Mouse (Mus musculus) retina, adult 2 months (tissue): ENCODE measurements around the gene Snx14.
"Not testable (repeated sequence)": the region's sequence is repeated elsewhere in the genome, so short reads cannot be mapped to it uniquely, and the experiment has no call there.

ENCODE experiments used
- DNase-seq: peaks from one replicate; pipeline ENCODE4 v3.0.0-alpha.2; 2012; ENCODE audit warnings: low read depth, low spot score

Gene Snx14

DNA sequence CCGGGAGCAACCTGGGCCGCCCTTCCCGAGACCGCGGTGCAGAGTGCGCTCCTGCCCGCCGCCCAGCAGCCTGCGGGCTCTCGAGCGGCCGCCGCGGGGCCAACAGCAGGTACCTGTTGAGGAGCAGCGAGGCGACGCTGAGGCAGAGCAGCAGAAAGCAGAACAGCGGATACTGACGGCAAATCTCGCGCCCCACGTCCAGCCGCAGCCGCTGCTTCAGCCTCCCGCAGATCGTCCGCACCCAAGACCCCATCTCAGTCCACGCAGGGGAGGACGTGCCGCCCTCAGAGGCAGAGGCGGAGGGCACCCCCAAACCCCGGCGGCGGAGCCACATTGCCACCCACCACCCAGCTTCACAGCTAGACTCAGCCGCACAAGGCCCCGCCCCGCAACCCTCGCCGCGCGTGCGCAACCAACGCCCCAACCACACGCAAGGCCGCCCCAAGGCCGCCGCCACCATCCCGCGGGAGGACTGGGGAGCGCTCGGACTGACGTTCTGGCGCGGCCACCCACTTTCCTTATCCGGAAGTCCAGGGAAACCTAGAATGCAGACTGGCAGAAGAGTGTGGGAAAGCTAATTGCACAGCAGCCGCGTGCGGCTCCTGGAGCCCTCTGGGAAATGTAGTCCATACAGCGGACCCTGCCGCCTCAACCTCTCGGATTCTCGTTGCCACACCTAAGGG, at the start of gene Snx14:
Gene Snx14 (minus strand): TSS at position 404 of the 683 bp plus-strand sequence.
- peak; percentile 79 for DNase-seq

DNA sequence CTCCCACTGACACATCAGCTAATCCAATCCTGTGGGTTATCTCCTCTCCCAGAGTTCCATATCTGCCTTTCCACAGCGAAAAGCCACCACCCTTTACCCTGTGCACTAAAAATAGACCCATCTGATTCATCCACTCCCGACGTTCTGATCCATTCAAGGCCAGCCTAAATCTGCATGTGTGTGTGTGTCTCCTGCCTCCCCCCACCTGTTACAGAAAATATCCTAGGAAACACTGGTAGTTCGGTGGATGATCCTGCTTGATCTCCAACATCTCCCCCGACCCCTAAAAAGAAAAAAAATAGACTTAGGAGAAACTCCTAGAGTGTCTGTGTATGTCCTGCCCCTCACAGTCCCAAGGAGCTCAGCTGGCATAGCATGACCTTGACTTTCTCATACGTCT, 45.8 kb upstream of the Snx14 start:
- DNase-seq = no peak

DNA sequence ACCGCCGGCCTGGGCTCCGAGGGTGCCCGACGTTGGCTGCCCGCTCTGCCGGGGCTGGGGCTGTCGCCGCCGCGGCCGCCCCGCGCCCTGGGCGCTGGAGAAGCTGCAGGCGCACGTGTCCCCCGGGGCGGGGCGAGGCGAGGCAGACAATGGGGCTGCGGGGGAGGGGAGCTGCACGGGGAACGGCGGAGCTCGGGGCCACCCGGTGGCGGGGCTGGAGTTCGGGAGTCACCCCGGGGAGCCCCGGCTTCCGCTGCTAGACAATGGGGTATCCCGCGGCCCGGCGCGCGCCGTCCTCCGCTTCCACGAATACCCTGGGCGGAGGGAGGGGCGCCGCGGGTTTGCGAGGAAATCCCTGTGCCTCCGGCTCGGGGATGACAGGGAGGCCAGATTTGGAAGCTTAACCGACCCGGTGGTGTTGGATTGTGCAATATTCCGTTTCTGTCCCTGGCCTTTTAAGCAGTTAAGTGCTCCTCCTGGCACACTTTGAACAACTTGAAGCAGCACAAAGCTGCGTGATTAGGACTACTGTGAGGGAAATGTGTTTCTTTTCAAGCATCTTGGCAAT, 44.2 kb upstream of the Snx14 start:
- peak; percentile 50 for DNase-seq

DNA sequence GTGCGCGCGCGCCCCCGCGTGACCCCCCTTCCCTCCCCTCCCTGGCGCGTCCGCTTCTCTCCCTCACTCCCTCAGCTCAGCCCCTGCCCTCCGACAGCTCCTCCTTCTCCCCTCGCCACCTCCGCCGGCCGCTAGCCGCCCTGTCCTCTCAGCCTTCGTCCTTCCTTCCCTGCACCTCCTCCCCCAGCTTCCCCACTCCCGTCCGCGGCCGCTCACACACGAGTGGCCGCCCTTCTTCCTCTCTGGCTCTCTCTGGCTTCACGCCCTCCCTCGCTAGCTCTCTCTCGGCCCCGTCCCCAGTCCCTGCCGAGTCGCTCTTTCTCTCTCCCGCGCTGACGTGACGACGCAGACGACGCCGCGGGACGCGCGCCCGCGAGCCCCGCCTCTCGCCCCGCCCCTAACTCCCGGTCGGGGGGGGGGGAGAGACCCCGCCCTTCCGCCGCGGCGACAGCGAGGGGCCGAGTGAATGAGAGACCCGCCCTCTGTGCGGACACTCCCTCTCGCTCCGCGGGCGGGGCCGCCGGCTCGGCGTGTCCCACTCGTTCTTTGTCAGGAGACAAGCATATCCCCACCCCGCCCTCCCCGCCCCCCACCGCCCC, 43.6 kb upstream of the Snx14 start, which contains the start of gene Syncrip:
Gene Syncrip (minus strand): TSS at position 345 of the 599 bp plus-strand sequence.
- peak; percentile 88 for DNase-seq

DNA sequence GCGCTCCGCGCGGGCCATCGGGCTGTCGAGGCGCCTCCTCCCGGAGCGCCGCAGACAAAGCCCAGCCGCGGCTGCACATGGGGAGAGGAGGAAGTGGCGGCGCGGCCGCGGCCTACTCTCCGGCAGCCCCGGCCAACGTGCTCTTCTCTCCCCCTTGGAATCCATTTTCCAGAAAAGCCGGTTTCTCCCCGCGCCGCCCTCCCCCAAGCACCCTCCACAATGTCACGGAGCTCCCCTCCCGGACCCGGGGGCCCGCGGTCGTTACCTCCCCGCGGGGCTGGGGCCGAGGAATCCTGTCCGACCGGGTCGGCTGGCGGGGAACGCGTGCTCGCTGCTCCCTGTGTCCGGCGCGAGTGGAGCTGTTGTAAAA, 43.0 kb upstream of the Snx14 start:
- no peak for DNase-seq

DNA sequence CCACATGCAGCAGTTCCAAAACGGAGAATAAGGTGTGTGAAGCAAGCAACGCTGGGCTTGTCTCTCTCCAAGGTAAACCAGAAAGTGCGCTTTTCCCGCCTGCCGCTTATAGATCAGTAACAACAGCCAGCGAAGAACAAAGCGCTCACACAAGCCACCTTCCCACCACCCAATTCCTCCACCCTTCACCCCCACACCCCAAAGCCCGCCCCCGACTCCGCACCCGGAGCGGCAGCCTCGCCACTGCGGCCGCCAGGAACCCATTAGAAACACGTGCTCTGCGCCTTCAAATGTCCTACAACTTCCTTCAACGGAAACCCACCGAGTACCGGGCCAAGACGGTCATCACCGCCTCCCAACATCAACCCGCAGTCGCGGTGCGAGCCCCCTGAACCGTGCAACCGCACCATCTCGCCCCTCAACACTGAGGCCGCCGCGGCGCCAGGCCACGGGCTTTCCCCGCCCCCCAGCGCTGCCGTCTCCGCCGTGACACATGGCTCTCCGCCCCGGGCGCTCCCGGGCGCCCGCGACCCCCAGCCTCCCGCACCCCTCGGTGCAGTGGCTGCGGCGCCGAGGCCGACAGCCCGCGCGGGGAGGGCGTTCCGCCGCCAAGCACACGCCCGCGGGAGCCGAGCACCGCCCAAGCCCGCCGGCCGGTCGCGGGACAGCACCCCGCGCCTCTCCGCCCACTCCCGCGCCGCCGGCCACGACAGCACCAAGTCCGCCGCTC, 42.5 kb upstream of the Snx14 start:
- DNase-seq = no peak

DNA sequence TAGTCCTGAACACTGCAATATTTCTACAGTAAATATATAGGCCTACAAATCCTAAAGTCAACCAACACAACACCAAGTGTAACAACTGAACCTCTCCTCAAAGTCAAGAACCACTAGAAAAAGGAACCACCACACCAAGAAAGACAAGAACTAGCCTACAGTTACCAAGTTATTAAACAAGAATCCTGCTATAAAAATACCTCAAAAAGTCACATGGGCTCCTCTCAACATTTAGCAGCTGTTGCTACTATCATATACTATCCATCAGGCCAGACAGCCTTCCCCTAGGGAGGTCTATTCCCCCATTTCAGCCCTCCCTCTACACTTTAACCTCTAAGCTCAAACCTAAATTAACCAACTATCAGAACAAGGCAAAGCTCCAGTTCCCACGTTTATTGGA, 41.4 kb upstream of the Snx14 start:
- DNase-seq = no peak

DNA sequence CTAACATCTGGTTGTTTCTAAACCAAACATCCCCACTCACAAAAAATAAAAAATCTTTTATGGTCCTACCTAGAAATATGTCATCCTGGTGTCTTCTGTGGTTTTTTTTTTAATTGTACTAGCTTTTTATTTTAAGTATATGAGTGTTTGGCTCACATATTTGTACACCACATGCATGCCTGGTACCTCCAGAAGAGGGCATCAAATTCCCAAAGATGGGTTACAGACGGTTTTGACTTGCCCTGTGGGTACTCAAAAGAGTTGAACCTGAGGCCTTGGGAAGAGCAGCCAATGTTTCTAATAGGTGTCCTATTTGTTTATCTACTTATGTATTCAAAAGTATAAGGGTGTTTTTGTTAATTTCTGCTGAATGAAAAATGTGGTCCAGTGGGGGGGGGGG, 37.4 kb upstream of the Snx14 start:
- no peak for DNase-seq

DNA sequence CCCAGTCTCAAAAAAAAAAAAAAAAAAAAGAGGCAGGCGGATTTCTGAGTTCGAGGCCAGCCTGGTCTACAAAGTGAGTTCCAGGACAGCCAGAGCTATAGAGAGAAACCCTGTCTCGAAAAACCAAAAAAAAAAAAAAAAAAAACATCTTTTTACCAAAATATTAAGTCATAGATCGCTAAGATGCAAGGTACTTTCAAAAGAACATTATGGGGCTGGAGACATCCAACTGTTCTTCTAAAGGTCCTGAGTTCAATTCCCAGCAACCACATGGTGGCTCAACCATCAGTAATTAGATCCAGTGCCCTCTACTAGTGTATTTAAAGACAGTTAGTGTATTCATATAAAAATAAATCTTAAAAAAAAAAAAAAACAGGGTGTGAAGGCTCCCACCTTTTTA, 22.3 kb upstream of the Snx14 start:
- not testable (repeated sequence) for DNase-seq

DNA sequence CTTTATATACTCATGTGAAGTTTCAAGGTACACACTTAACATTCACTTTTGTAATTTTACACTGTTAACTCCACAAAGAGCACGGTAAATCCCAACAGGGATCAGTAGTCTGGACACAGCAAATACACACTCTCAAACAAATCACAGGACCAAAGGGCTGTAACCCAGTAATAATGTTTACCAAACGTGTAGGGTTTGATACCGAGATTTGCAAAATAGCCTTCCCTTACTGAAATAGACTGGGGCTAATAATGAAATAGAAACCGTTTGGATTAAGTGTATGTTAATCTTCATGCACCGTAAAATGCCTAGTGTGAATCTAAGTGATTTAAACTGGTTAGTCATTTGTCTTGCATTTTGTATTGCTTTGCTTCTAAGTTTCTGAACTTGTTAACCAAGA, 1.2 kb upstream of the Snx14 start:
- DNase-seq = no peak

DNA sequence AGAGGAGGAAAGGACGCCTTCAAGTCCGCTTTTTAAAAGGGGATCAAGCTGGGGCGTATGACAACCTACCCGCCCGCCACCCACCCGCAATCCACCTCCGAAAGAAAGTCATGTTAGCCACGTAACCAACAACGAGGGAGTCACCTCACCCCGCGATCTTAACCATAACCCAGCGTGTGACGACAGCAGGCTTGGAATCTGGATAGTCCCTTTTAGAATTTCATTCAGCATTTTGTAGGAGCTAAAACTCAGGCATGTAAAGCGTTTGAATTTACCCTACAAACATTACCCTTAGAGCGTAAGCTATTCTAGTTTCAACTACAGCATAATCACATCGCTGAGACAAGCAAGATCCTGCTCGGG, 461 bp upstream of the Snx14 start:
- DNase-seq = no peak

DNA sequence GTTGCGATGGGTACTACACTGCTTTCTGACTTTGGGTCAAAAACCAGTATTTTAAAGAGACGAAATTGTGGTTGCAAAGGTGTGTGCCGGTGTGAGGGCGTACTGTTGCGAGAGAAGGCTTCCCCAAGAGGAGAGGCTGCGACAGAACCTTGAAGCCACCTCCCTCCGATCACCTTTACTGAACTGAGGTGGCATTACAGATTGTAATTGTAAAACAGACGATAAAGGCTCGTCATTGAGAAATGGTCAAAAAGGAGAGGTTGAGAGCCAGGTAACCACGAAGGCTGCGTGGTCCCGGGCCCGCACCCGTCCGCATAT, 562 bp downstream of the Snx14 start:
- no peak for DNase-seq

DNA sequence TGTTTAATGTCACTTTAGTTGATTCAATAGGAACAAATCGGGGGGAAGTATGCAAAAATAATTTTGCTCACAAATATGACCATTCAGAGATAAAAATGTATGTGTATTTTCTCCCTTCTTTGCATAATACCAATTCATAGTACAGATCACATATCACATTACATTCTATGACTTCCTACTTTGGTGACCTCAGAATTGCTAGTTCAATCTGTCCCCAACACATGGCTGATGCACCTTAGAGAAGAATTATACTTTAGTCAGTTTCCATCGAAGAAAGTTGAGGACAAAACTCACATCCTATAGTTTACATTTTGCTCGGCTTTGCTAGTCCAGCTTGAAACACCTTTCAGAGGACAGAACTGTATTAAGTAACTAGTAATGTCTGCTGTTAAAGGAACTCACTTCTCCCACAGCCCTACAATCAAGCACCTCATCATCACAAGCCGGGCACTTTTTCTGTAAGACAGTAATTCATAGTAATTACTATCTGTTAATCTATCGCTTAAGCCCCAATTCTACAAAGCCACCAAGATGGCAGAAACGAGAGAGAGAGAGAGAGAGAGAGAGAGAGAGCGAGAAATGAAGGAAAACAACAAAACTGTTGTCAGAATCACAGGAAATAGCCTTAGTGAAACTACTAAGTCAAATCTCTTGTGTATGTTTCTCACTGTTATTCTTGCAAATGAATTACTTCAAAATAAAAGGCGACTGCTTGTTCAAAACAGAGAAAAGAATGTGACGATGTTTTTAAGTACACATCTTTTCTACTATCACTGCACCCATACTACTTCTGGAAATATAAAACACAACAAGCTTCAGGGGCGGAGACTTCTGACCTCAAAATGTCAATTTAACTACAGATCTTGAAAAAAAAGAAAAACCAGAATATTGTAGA, 1.2 kb downstream of the Snx14 start:
- no peak for DNase-seq

DNA sequence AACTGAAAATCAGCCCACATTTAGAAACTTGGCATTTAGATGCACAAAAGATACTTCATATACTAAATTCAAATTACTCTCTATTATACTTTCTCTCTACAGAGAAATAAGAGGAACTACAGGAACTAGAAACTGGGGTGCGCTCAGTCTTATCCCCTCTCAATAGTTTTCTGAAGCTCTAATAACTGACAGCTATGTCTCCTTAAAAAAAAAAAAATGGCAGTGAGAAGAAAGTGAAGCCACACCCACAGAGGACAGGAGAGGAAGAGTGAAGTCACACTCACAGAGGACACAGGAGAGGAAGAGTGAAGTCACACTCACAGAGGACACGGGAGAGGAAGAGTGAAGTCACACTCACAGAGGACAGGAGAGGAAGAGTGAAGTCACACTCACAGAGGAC, 14.4 kb downstream of the Snx14 start:
- no peak for DNase-seq

DNA sequence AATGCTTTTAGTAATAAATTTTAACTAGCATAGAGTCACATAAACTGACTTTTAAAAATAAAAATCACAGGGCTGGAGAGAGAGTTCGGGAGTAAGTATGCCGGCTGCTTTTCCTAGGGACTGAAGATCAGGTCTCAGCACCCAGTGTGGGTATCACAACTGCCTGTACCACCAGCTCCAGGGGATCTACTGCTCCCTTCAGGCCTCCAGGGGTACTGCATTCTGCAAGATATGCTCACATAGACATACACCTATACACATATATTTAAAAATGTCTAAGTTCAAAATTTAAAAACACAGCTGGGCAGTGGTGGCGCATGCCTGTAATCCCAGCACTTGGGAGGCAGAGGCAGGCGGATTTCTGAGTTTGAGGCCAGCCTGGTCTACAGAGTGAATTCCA, 16.3 kb downstream of the Snx14 start:
- no peak for DNase-seq

DNA sequence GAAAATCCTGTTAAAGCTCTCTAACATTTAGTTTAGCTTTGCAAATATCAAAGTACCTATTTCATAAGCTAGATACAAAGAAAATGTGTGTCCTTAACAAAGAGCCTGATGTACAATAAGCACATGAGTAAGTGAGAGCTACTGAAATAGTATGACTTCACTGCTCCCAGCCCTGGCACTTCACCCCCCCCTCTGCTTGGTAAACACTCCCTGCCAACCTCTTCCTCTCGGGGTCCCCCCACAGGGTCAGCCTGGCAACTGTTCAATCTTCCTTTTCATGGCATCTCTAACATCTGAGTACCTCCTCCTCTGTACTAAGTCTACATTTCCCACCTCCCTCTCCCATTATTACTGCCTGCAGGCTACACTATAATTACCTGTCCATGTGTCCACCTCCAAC, 22.0 kb downstream of the Snx14 start:
- no peak for DNase-seq

DNA sequence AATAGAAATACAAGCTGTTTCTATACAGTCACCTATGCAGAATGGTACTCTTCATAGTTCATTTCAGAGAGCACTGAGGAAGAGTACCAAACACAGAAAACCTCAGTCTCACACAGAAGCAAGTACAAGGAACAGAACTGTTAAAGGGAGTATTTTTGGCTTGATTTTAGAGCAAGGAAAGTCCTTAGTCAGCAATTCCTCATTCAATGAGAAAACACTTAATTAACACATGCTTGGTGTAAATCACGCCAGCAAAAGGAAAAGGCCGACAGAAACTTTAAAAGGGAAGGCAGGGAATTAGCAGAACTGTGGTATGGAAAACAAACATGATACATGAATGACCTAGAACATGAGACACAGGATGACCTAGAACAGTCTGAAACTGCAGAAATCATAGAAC, 28.8 kb downstream of the Snx14 start:
- DNase-seq = no peak

DNA sequence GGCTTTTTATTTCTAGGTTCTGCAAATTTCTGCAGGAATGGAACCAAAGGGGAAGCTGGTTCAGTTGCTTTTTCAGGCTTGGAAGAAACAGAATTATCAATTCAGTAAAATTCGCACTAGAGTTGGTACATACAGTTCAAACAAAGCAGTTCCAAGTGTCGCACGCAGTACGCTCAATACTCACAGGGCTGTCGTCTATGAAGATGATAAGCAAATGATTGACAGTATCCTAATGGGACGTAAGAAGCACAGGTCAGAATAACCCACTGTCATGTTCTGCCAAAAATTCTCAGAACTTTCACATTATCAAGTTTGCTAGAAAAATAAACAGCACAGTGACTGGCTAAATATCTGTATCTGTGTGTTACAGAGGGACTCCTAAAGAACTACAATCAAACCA, 34.2 kb downstream of the Snx14 start:
- DNase-seq = no peak

DNA sequence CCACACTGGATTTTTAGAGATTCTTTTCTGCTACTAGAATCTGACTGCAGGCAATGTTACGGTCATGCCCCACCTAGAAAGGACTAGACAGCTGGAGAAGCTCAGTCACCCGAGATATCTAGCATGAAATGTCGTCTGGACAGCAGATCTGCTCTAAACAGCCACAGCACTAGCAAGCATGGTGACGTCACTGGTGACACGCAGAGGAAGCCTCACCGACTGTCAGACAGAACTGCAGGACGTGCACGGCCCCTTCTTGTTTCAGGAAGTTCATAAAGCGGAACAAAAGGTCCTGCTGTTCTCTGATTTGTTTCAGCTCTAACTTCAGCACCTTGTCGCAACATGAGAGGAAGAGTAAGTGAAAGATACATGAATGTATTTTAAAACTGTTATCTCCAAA, 34.7 kb downstream of the Snx14 start:
- no peak for DNase-seq

DNA sequence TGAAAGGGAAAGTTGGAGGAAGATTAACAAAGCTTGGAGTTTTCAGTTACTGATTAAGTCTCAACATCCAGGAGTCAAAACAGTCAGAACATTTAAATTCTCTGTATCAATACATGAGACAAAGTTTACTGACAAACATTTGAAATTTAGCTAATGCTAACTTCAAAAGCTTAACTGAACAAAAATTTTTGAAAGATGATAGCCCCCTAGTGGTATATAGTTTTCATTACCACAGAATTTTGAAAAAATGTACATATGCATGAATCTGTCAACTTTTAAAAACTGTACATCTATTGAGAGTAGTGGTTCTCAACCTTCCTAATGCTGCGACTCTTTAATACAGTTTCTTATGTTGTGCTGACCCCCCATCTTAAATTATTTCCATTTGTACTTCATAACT, 40.3 kb downstream of the Snx14 start:
- DNase-seq = no peak

DNA sequence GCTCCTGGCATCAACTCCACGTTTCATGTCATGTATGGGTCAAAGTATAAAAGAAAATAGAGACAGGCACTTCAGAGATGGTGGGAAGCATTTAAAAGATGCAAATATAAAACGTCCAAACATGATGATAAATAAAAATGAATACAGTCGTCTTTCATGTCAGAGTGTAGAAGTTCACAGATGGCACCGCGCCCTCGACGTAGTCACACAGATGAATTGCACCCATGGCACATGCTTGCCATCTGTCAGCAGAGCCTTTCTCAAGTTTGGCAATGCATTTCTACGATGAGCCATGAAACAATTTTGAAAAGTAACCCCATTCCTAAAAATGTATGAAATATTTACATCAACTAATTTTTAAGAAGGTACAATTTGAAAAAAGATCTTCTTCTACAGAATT, 43.9 kb downstream of the Snx14 start:
- no peak for DNase-seq

DNA sequence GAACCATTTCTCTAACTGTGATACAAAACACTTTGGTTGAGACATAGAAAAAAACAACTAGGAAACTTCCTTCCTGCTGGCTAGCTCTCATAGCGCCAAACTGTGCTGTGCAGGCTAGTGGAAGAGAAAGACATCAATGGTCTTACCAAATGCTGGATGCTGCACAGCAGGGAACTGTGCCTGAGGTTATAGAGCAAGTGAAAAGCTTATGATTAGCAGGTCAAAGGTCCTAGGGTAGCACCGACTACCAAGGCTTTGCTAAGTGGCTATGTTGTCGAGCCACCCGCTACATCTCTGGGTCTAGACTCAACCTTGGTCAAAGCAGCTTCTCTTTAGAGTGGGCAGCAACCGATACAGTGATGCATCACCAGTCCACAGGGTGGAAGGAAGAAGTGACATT, 49.9 kb downstream of the Snx14 start:
- no peak for DNase-seq
